Mouse (Mus musculus): Measurements from ENCODE around the gene Olfr780. TPM values are rescaled to one million over a fixed set of nuclear protein-coding genes. Genes with fewer than 3 reads are reported as not detected.
"Not testable (repeated sequence)": the region's sequence is repeated elsewhere in the genome, so short reads cannot be mapped to it uniquely, and the experiment has no call there.

The Olfr780 gene
- not detected in 2 replicates for polyA plus RNA-seq (2011; ENCODE audit: insufficient read depth, insufficient read length, low read depth, missing spikeins)

DNA sequence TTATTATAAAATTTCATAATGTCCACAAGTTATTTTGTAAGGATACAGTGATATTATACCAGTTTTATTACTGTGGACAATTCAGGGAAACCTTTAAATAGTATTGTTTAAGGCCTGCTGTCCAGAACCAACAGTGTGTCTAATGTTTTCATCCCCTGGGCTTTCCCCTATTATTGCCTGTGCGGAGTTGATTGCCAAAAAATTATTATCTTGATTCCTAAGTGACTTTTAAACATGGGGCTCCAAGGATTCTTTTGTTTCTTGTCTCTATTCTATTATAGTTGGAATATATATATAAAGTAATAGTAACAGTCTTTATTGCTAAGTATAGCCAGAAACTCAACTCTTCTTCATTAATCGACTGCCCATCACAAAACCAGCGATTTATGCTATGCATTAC, at the start of gene Olfr780:
TSS of gene Olfr780 (plus strand) at position 301 of the 400 bp plus-strand sequence.
- Histone ChIP-seq H3K4me1 (ENCODE audit: control insufficient read depth, insufficient read depth, low read length) (no peaks in the 10 kb centered on the region), H3K9me3 (replicated peaks; ENCODE audit: control insufficient read depth, insufficient read depth, low read length, poor library complexity, severe bottlenecking) (no peaks in the 10 kb centered on the region), H3K36me3 (ENCODE audit: control insufficient read depth, insufficient read depth, low read length, poor library complexity, severe bottlenecking) (no peaks in the 10 kb centered on the region), H3K27me3 (ENCODE audit: control insufficient read depth, insufficient read depth, low read length, poor library complexity, severe bottlenecking) (no peaks in the 10 kb centered on the region), H3K4me3 (ENCODE audit: low read depth, low read length) (no peak within 1 kb of the TSS), H3K9ac (ENCODE audit: low read depth, poor library complexity, severe bottlenecking) (no peak within 1 kb of the TSS), H3K27ac (ENCODE audit: insufficient read depth, low read length) (no peak within 1 kb of the TSS)
- no peak for TF ChIP-seq EP300 (IDR thresholded peaks at IDR 0.05; ENCODE audit: insufficient read depth, low read depth, low read length)
- TF ChIP-seq CTCF (IDR thresholded peaks at IDR 0.05; ENCODE audit: low read depth, low read length) = no peak
- TF ChIP-seq POLR2A (IDR thresholded peaks at IDR 0.05; ENCODE audit: insufficient read depth, low read length) = no peak

GRCm38 (mm10) chr10:129271081-129271535, 46.8 kb upstream of the Olfr780 start, which contains the start of gene Olfr777:
Gene Olfr777 (minus strand): TSS chr10:129271485.
- Histone ChIP-seq H3K4me3 (ENCODE audit: low read depth, low read length) (no peak within 1 kb of the TSS), H3K27me3 (ENCODE audit: control insufficient read depth, insufficient read depth, low read length, poor library complexity, severe bottlenecking) (no peaks in the 10 kb centered on the region), H3K4me1 (ENCODE audit: control insufficient read depth, insufficient read depth, low read length) (no peaks in the 10 kb centered on the region), H3K9ac (ENCODE audit: low read depth, poor library complexity, severe bottlenecking) (no peak within 1 kb of the TSS), H3K27ac (ENCODE audit: insufficient read depth, low read length) (no peak within 1 kb of the TSS), H3K36me3 (ENCODE audit: control insufficient read depth, insufficient read depth, low read length, poor library complexity, severe bottlenecking) (no peaks in the 10 kb centered on the region), H3K9me3 (replicated peaks; ENCODE audit: control insufficient read depth, insufficient read depth, low read length, poor library complexity, severe bottlenecking) (no peaks in the 10 kb centered on the region)
- TF ChIP-seq CTCF (IDR thresholded peaks at IDR 0.05; ENCODE audit: low read depth, low read length) = no peak
- TF ChIP-seq POLR2A (IDR thresholded peaks at IDR 0.05; ENCODE audit: insufficient read depth, low read length) = no peak
- TF ChIP-seq EP300 (IDR thresholded peaks at IDR 0.05; ENCODE audit: insufficient read depth, low read depth, low read length) = no peak

GRCm38 (mm10) chr10:129312973-129313372, 4.9 kb upstream of the Olfr780 start:
- H3K27ac ChIP-seq (ENCODE audit: insufficient read depth, low read length); H3K36me3 ChIP-seq (ENCODE audit: control insufficient read depth, insufficient read depth, low read length, poor library complexity, severe bottlenecking); H3K9me3 ChIP-seq (replicated peaks; ENCODE audit: control insufficient read depth, insufficient read depth, low read length, poor library complexity, severe bottlenecking); H3K4me1 ChIP-seq (ENCODE audit: control insufficient read depth, insufficient read depth, low read length); H3K4me3 ChIP-seq (ENCODE audit: low read depth, low read length); H3K9ac ChIP-seq (ENCODE audit: low read depth, poor library complexity, severe bottlenecking); H3K27me3 ChIP-seq (ENCODE audit: control insufficient read depth, insufficient read depth, low read length, poor library complexity, severe bottlenecking): not testable (repeated sequence)

- not testable (repeated sequence) for H3K4me3 ChIP-seq (ENCODE audit: low read depth, low read length); H3K9me3 ChIP-seq (replicated peaks; ENCODE audit: control insufficient read depth, insufficient read depth, low read length, poor library complexity, severe bottlenecking); H3K27ac ChIP-seq (ENCODE audit: insufficient read depth, low read length); H3K27me3 ChIP-seq (ENCODE audit: control insufficient read depth, insufficient read depth, low read length, poor library complexity, severe bottlenecking); H3K9ac ChIP-seq (ENCODE audit: low read depth, poor library complexity, severe bottlenecking); H3K36me3 ChIP-seq (ENCODE audit: control insufficient read depth, insufficient read depth, low read length, poor library complexity, severe bottlenecking); H3K4me1 ChIP-seq (ENCODE audit: control insufficient read depth, insufficient read depth, low read length)
These were observed 4.4 kb upstream of the Olfr780 start for GRCm38 (mm10) chr10:129313521-129313920.

- no peaks in the 10 kb centered on the region for H3K27me3 ChIP-seq (ENCODE audit: control insufficient read depth, insufficient read depth, low read length, poor library complexity, severe bottlenecking)
- H3K36me3 ChIP-seq (ENCODE audit: control insufficient read depth, insufficient read depth, low read length, poor library complexity, severe bottlenecking) = no peaks in the 10 kb centered on the region
- TF ChIP-seq CTCF (IDR thresholded peaks at IDR 0.05; ENCODE audit: low read depth, low read length) = no peak
- TF ChIP-seq EP300 (IDR thresholded peaks at IDR 0.05; ENCODE audit: insufficient read depth, low read depth, low read length) = no peak
- no peak for TF ChIP-seq POLR2A (IDR thresholded peaks at IDR 0.05; ENCODE audit: insufficient read depth, low read length)
- no peaks in the 10 kb centered on the region for H3K9me3 ChIP-seq (replicated peaks; ENCODE audit: control insufficient read depth, insufficient read depth, low read length, poor library complexity, severe bottlenecking)
- no peak within 1 kb of the TSS for H3K4me3 ChIP-seq (ENCODE audit: low read depth, low read length)
- H3K9ac ChIP-seq (ENCODE audit: low read depth, poor library complexity, severe bottlenecking) = no peak within 1 kb of the TSS
- no peaks in the 10 kb centered on the region for H3K4me1 ChIP-seq (ENCODE audit: control insufficient read depth, insufficient read depth, low read length)
- no peak within 1 kb of the TSS for H3K27ac ChIP-seq (ENCODE audit: insufficient read depth, low read length)
These were observed 10.6 kb downstream of the Olfr780 start, which contains the start of gene Olfr781 for GRCm38 (mm10) chr10:129328554-129328953. Gene Olfr781 (plus strand): TSS chr10:129328854.

DNA sequence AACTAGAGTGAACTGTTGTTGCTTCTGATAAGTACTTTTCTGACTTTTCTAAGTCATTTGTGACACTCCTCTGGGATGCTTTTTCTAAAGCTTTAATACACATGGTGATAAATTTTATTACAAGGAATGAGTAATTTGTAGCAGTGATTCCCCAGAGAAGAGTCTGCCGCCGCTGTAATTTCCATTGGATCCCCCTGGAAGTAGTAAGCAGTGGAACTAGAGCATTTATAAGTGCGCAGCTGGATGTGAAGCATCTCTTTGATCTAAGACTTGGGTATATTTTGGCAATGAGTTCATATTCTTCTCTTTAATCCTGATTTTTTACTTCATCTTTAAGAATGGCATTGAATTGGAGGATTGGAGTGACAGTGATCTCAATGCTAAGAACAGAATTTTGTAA, 30.6 kb downstream of the Olfr780 start, which contains the start of gene Olfr782:
TSS of gene Olfr782 (plus strand) at position 301 of the 400 bp plus-strand sequence.
- Histone ChIP-seq H3K4me1 (ENCODE audit: control insufficient read depth, insufficient read depth, low read length) (no peaks in the 10 kb centered on the region), H3K27me3 (ENCODE audit: control insufficient read depth, insufficient read depth, low read length, poor library complexity, severe bottlenecking) (no peaks in the 10 kb centered on the region), H3K27ac (ENCODE audit: insufficient read depth, low read length) (no peak within 1 kb of the TSS), H3K9ac (ENCODE audit: low read depth, poor library complexity, severe bottlenecking) (no peak within 1 kb of the TSS), H3K4me3 (ENCODE audit: low read depth, low read length) (no peak within 1 kb of the TSS), H3K36me3 (ENCODE audit: control insufficient read depth, insufficient read depth, low read length, poor library complexity, severe bottlenecking) (no peaks in the 10 kb centered on the region), H3K9me3 (replicated peaks; ENCODE audit: control insufficient read depth, insufficient read depth, low read length, poor library complexity, severe bottlenecking) (no peaks in the 10 kb centered on the region)
- TF ChIP-seq CTCF (IDR thresholded peaks at IDR 0.05; ENCODE audit: low read depth, low read length) (no peak), EP300 (IDR thresholded peaks at IDR 0.05; ENCODE audit: insufficient read depth, low read depth, low read length) (no peak), POLR2A (IDR thresholded peaks at IDR 0.05; ENCODE audit: insufficient read depth, low read length) (no peak)

GRCm38 (mm10) chr10:129352475-129352874, 34.6 kb downstream of the Olfr780 start:
- not testable (repeated sequence) for H3K4me1 ChIP-seq (ENCODE audit: control insufficient read depth, insufficient read depth, low read length); H3K36me3 ChIP-seq (ENCODE audit: control insufficient read depth, insufficient read depth, low read length, poor library complexity, severe bottlenecking); H3K27ac ChIP-seq (ENCODE audit: insufficient read depth, low read length); H3K27me3 ChIP-seq (ENCODE audit: control insufficient read depth, insufficient read depth, low read length, poor library complexity, severe bottlenecking); H3K9me3 ChIP-seq (replicated peaks; ENCODE audit: control insufficient read depth, insufficient read depth, low read length, poor library complexity, severe bottlenecking); H3K4me3 ChIP-seq (ENCODE audit: low read depth, low read length); H3K9ac ChIP-seq (ENCODE audit: low read depth, poor library complexity, severe bottlenecking)

- H3K9me3 ChIP-seq (replicated peaks; ENCODE audit: control insufficient read depth, insufficient read depth, low read length, poor library complexity, severe bottlenecking) = peaks cover 25% of the 10 kb centered on the region
- H3K27ac ChIP-seq (ENCODE audit: insufficient read depth, low read length); H3K9ac ChIP-seq (ENCODE audit: low read depth, poor library complexity, severe bottlenecking); H3K4me1 ChIP-seq (ENCODE audit: control insufficient read depth, insufficient read depth, low read length); H3K36me3 ChIP-seq (ENCODE audit: control insufficient read depth, insufficient read depth, low read length, poor library complexity, severe bottlenecking); H3K27me3 ChIP-seq (ENCODE audit: control insufficient read depth, insufficient read depth, low read length, poor library complexity, severe bottlenecking); H3K4me3 ChIP-seq (ENCODE audit: low read depth, low read length): not testable (repeated sequence)
These were observed 38.6 kb downstream of the Olfr780 start for GRCm38 (mm10) chr10:129356496-129356895.
